Mouse (Mus musculus): Measurements from ENCODE around the gene Mgll. TPM values are rescaled to one million over a fixed set of nuclear protein-coding genes. Genes with fewer than 3 reads are reported as not detected.

Gene Mgll
- polyA plus RNA-seq, 1 experiment = 0.20 TPM

DNA sequence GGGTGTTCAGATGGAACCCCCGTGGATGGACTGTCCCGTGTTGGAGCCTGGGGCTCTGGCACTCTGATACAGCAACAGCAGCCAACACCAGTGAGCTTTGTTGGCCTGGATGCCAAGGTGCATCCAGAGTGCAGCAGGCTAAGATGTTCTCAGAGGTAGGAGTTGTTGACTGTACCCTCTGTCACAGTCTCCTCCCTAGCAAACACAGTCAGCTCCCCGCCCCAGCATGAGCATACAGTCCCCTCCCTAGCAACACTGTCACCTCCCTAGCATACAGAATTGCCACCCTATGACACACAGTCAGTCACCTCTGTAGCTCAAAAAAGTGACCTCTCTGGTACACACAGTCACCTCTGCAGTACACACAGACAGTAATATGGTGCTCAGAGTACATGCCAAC is 92.7 kb downstream of the Mgll start:
- Histone ChIP-seq H3K4me3 (ENCODE audit: insufficient read depth, low read length) (no peak overlapping the region), H3K4me1 (ENCODE audit: control insufficient read depth, insufficient read depth, low read length) (peaks cover 20% of the 10 kb centered on the region), H3K27ac (ENCODE audit: insufficient read depth, low read depth, low read length) (no peak overlapping the region)
- TF ChIP-seq CTCF (IDR thresholded peaks at IDR 0.05; ENCODE audit: low read depth, low read length) = no peak
- no peak for TF ChIP-seq POLR2A (IDR thresholded peaks at IDR 0.05; ENCODE audit: borderline replicate concordance, low read depth, low read length)

DNA sequence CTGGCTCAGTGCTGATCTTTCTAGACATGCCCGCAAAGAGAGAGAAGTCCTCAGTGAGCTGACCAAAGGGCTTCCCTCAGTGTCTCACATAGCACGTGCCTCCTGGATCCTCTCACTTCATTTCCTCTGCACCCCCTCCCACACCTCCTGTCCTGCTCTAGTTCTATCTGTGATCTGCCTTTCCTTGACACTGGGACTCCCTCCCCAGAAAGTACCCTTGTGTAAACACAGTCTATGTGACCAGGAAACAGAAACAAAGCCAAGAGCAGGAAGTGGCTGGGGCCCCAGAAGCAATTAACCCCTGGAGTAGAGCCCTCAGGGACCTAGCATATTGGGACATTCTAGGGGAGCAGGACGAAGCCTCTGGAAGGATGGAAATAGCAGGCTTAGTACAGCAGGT is 96.6 kb downstream of the Mgll start:
- peaks cover 17% of the 10 kb centered on the region for H3K4me1 ChIP-seq (ENCODE audit: control insufficient read depth, insufficient read depth, low read length)
- H3K4me3 ChIP-seq (ENCODE audit: insufficient read depth, low read length) = no peak overlapping the region
- H3K27ac ChIP-seq (ENCODE audit: insufficient read depth, low read depth, low read length) = peak overlapping the region; percentile 50
- TF ChIP-seq CTCF (IDR thresholded peaks at IDR 0.05; ENCODE audit: low read depth, low read length) (no peak), POLR2A (IDR thresholded peaks at IDR 0.05; ENCODE audit: borderline replicate concordance, low read depth, low read length) (no peak)

DNA sequence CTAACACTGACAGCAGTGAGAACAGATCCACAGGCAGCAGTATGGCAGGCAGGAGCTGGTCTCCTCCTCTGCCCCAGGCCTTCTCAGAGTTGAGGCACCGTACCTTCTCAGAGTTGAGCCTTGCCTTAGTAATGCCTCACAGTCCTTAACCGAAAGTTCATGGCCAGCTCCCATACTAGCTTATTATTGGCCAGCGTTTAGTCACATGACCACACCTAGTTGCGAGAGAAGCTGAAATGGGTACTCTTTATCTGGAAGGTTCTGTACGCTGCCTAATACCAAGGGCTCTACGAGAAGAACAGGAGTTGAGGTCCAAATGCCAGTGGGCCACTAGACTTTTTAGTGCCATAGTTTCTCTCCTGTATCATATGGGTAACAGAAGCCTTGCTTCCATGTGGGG is 97.1 kb downstream of the Mgll start:
- peaks cover 18% of the 10 kb centered on the region for H3K4me1 ChIP-seq (ENCODE audit: control insufficient read depth, insufficient read depth, low read length)
- H3K27ac ChIP-seq (ENCODE audit: insufficient read depth, low read depth, low read length) = no peak overlapping the region
- TF ChIP-seq POLR2A (IDR thresholded peaks at IDR 0.05; ENCODE audit: borderline replicate concordance, low read depth, low read length) (no peak), CTCF (IDR thresholded peaks at IDR 0.05; ENCODE audit: low read depth, low read length) (no peak)
- no peak overlapping the region for H3K4me3 ChIP-seq (ENCODE audit: insufficient read depth, low read length)

DNA sequence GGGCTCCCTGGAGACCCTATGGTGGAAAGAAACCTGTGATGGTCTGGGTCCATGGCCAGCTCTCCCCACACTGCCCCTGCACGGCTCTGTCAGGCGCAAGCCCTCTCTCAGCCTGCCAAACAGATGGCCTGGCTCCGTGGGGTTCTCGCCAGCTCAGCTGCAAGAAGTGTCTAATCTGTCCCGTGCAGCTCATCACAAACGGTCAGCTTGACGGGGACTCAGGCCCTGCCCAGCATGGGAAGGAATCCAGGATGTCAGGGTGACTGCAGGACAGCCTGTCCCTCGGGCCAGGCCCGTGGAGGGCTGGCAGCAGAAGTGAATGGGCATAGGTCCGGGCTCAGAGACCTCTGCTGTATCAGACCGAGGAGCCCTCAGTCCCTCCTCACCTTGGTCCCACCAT is 97.7 kb downstream of the Mgll start:
- Histone ChIP-seq H3K4me1 (ENCODE audit: control insufficient read depth, insufficient read depth, low read length) (peaks cover 24% of the 10 kb centered on the region), H3K4me3 (ENCODE audit: insufficient read depth, low read length) (no peak overlapping the region), H3K27ac (ENCODE audit: insufficient read depth, low read depth, low read length) (no peak overlapping the region)
- TF ChIP-seq CTCF (IDR thresholded peaks at IDR 0.05; ENCODE audit: low read depth, low read length) = no peak

DNA sequence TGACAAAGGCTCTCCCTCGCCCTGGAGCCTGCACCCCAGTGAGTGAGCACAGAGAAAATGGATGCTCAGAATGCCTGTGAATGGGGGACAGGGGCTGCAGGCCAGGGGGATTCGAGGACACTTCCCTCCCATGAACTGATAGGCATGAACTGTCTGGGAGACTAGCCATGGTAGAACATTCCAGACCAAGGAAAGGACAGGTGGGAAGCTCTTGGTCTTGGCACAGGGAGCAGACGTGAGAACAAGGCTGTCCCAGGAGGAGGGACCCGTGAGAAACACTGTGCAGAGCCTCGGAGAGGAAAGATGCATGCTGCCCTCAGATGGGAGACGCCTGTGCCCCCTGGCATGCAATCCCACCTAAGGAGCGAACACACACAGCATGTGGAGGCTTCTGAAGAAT is 100.0 kb downstream of the Mgll start:
- Histone ChIP-seq H3K4me1 (ENCODE audit: control insufficient read depth, insufficient read depth, low read length) (peaks cover 46% of the 10 kb centered on the region), H3K27ac (ENCODE audit: insufficient read depth, low read depth, low read length) (no peak overlapping the region), H3K4me3 (ENCODE audit: insufficient read depth, low read length) (no peak overlapping the region)
- TF ChIP-seq CTCF (IDR thresholded peaks at IDR 0.05; ENCODE audit: low read depth, low read length) = no peak
- TF ChIP-seq POLR2A (IDR thresholded peaks at IDR 0.05; ENCODE audit: borderline replicate concordance, low read depth, low read length) = no peak

DNA sequence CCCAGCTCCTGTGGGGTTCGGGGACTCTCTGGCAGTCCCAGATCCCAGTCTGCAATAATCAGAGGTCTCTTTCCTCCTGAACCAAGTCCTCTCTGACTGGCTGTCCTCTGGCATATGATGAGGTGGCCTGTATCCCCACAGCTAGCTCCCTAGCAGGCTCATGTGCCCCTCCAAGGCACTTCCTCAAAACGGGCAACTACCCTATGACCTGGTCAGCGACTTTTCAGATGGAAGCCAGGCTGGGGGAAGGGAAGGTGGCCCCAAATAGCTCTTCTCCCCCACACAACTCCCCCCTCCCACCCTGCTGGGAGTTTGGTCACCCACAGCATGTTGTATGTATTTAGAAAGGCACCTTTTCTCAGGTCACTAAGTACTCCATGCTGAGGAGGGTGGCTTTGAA is 101.9 kb downstream of the Mgll start:
- H3K4me1 ChIP-seq (ENCODE audit: control insufficient read depth, insufficient read depth, low read length) = peaks cover 56% of the 10 kb centered on the region
- TF ChIP-seq CTCF (IDR thresholded peaks at IDR 0.05; ENCODE audit: low read depth, low read length) (no peak), POLR2A (IDR thresholded peaks at IDR 0.05; ENCODE audit: borderline replicate concordance, low read depth, low read length) (no peak)
- H3K27ac ChIP-seq (ENCODE audit: insufficient read depth, low read depth, low read length) = peak overlapping the region; percentile 43
- no peak overlapping the region for H3K4me3 ChIP-seq (ENCODE audit: insufficient read depth, low read length)

DNA sequence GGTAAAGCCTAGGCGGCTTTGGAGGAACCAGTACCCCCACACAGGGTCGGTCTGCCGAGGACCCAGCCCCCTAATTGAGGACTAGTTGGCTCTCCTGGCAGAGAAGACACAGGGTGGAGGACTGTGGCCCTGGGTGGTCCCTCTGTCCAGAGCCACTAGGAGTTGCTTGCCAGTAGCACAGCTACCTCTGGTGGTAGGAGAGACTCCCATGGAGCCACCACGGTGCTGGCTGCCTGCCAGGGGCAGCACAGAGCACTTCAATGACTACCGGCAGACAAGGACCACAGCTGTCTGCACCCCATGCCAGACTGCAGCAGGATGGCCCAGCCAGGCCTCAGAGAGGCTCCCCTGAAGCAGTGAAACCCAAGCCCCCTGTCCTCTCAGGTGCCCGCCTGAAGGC is 102.3 kb downstream of the Mgll start:
- TF ChIP-seq CTCF (IDR thresholded peaks at IDR 0.05; ENCODE audit: low read depth, low read length) = no peak
- no peak for TF ChIP-seq POLR2A (IDR thresholded peaks at IDR 0.05; ENCODE audit: borderline replicate concordance, low read depth, low read length)
- Histone ChIP-seq H3K4me1 (ENCODE audit: control insufficient read depth, insufficient read depth, low read length) (peaks cover 54% of the 10 kb centered on the region), H3K4me3 (ENCODE audit: insufficient read depth, low read length) (no peak overlapping the region), H3K27ac (ENCODE audit: insufficient read depth, low read depth, low read length) (peak overlapping the region; percentile 33)

DNA sequence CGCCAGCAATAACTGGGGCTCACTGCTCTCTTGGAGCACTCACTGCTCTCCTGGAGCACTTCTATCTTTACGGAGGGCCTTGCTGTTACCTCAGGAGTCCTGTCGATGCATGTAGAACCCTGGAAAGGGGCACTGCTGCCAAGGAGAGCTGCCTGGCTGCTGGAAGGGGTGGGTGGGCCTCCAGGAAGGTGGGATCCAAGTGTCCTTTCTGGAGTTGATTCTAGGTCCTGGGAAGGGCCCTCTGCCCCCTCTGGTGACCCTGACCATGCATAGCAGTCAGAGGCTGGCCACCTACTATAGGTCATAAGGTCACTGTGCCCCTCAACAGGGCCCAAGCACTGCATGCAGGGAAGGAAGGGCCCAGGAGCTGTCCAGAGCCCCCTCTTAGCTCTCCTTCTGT is 102.8 kb downstream of the Mgll start:
- TF ChIP-seq CTCF (IDR thresholded peaks at IDR 0.05; ENCODE audit: low read depth, low read length) = no peak
- TF ChIP-seq POLR2A (IDR thresholded peaks at IDR 0.05; ENCODE audit: borderline replicate concordance, low read depth, low read length) = no peak
- no peak overlapping the region for H3K4me3 ChIP-seq (ENCODE audit: insufficient read depth, low read length)
- H3K4me1 ChIP-seq (ENCODE audit: control insufficient read depth, insufficient read depth, low read length) = peaks cover 56% of the 10 kb centered on the region
- H3K27ac ChIP-seq (ENCODE audit: insufficient read depth, low read depth, low read length) = peak overlapping the region; percentile 33; the same call in 1 of the 2 replicates

DNA sequence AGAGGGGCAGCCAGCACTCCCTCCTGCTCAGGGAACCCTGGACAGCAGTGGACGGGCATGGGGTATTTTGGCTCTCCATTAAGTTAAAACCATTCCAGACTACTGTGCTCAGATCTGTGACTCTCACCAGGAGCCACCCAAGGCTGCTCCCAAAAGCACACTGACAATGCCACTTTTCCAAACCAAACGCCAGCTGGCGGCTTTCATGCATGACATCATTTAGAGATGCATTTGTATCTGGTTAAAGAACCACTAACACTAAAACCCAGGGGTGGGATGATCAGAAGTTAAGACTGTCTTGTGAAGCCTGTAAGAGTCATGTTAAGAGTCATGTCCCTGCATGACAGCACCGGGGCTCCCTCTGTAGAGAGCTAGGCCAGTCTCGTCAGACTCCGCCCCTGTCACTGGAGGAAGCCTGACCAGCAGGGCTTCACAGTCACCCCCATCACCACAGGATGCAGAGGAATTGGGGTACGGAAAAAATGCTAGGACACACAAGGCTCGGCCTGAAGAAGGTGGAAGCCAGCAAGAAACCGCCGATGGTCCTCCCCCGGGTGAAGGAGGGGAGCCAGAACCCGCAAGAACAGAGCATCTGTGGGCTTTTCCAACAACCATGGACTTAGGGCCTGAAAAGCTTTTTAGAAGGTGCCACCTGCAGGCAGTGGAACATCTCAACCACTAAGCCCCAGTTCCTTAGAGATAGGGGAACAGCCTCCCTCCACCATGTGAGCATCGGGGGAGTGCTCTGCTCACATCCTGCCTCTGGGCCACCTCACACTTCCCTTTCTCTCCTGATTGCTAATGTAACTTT is 103.4 kb downstream of the Mgll start:
- peak overlapping the region; percentile 3 for H3K27ac ChIP-seq (ENCODE audit: insufficient read depth, low read depth, low read length)
- H3K4me1 ChIP-seq (ENCODE audit: control insufficient read depth, insufficient read depth, low read length) = peaks cover 60% of the 10 kb centered on the region
- no peak overlapping the region for H3K4me3 ChIP-seq (ENCODE audit: insufficient read depth, low read length)
- no peak for TF ChIP-seq CTCF (IDR thresholded peaks at IDR 0.05; ENCODE audit: low read depth, low read length)
- no peak for TF ChIP-seq POLR2A (IDR thresholded peaks at IDR 0.05; ENCODE audit: borderline replicate concordance, low read depth, low read length)

DNA sequence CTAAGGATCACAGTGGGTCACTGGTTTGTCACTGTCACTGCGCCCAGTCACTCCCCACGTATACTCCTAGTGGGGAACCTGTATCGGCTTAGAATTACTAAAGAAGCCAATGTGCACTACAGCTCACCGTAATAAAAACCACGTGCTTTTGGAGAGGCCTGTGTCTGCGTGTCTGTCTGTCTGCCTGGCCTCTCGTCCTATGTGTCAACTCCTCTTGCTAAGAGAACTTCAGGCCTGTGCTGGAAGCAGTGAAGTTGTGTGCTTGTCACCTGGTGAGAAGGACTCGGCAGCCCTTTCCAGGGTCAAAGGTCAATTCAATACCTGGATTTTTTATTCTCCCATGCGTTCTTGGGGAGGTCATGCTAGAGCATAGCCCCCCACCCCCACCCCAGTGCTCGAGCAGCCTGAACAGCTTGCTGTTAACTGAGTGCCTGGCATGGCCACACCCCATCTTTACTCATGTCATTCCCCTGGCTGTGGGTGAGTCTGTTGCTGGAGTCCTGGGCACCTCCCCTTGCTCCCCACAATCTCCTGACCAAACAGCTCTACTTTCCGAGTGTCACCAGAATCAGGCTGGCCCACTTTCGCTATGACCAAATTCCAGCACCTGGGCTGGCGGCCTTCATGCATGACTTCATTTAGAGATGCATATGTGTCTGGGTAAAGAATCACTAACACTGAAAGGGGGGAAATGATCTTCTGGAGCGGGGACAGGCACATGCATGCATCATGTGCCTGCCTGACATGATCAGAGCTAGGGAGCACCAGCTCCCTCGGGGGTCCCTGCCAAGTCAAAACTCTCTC is 104.2 kb downstream of the Mgll start:
- TF ChIP-seq CTCF (IDR thresholded peaks at IDR 0.05; ENCODE audit: low read depth, low read length) (no peak), POLR2A (IDR thresholded peaks at IDR 0.05; ENCODE audit: borderline replicate concordance, low read depth, low read length) (no peak)
- H3K27ac ChIP-seq (ENCODE audit: insufficient read depth, low read depth, low read length) = no peak overlapping the region
- peaks cover 63% of the 10 kb centered on the region for H3K4me1 ChIP-seq (ENCODE audit: control insufficient read depth, insufficient read depth, low read length)
- H3K4me3 ChIP-seq (ENCODE audit: insufficient read depth, low read length) = no peak overlapping the region

All from bone marrow macrophage, adult 2 months (primary cell).